Mouse (Mus musculus) stomach, postnatal 0 days (tissue): ENCODE data around the gene Hoxa5.

Experiments used
- CTCF ChIP-seq: IDR thresholded peaks from 2 replicates; pipeline ENCODE4 v1.5.1; 2016; ENCODE audit warnings: antibody characterized with exemption, low read depth, mild to moderate bottlenecking, moderate library complexity
- EP300 ChIP-seq: optimal IDR thresholded peaks from 2 replicates; pipeline ENCODE3; 2016; ENCODE audit warnings: antibody characterized with exemption

GRCm38 (mm10) chr6:52162093-52162380 lies 42.4 kb downstream of the Hoxa5 start:
- TF ChIP-seq CTCF = no peak
- no peak for TF ChIP-seq EP300
